Mouse (Mus musculus): ENCODE measurements around the gene Olfr807. TPM values are rescaled to one million over a fixed set of nuclear protein-coding genes. Genes with fewer than 3 reads are reported as not detected.

Gene Olfr807
- not detected for total RNA-seq (2021)

- no peak for DNase-seq
- intact Hi-C loops (cut with DNase I): no loop called here
These were observed at the start of gene Olfr807 for GRCm38 (mm10) chr10:129757693-129758092. TSS of gene Olfr807 (minus strand) at chr10:129757793.

GRCm38 (mm10) chr10:129804296-129804695, 46.7 kb upstream of the Olfr807 start, which contains the start of gene Olfr811:
TSS of gene Olfr811 (minus strand) at chr10:129804396.
- intact Hi-C loops (cut with DNase I): no loop called here

GRCm38 (mm10) chr10:129794817-129795216, 37.2 kb upstream of the Olfr807 start, which contains the start of gene Olfr810:
TSS of gene Olfr810 (minus strand) at chr10:129794917.
- intact Hi-C loops (cut with DNase I): no loop called here
- DNase-seq: no peak

More at GRCm38 (mm10) chr10:129804296-129804695, 46.7 kb upstream of the Olfr807 start, which contains the start of gene Olfr811:
- no peak for DNase-seq

DNA sequence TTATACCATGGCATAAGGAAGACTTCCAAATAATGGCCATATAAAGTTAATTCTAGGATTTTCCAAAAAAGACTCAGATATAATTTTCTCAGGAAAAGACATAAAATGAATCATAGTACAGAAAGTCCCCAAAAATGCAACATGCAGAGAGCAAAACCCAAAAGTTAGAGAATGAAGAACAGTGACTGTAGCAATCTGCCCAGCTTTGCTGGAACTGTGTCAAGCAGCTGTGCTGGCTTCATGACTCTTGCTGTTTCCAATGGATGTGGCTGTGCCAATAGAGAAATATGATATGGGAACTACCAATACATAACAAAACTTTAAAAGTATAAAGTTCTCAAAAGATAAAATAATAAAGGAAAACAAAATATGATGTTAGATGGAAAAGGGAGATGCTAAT, 20.5 kb upstream of the Olfr807 start:
- intact Hi-C loops (cut with DNase I): no loop called here
- no peak for DNase-seq

- DNase-seq: no peak
- intact Hi-C loops (cut with DNase I): no loop called here
These were observed 16.7 kb upstream of the Olfr807 start, which contains the start of gene Olfr809 for GRCm38 (mm10) chr10:129774338-129774737. TSS of gene Olfr809 (plus strand) at chr10:129774638.

DNA sequence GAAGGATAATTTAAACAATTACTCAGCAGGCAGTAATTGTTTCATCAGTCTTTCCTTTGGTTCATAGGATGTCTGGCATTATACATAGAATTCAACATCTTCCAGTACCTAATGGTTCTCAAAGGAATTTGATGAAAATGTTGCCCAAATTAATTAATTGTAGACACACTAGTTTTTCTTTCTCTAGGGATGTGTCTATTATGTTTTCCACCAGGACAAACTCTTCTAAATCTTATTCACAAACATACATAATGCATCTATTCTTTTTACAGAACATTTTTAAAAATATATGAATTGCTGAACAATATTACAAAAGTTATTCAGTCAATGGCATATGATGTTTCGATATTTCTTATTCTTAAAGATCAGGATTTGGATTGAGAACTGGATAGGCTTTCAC, 7.6 kb upstream of the Olfr807 start, which contains the start of gene Olfr808:
TSS of gene Olfr808 (plus strand) at position 301 of the 400 bp plus-strand sequence.
- DNase-seq: no peak
- intact Hi-C loops (cut with DNase I): no loop called here

GRCm38 (mm10) chr10:129741821-129742220, 15.8 kb downstream of the Olfr807 start, which contains the start of gene Olfr806:
TSS of gene Olfr806 (minus strand) at chr10:129741921.
- intact Hi-C loops (cut with DNase I): no loop called here
- DNase-seq: no peak

DNA sequence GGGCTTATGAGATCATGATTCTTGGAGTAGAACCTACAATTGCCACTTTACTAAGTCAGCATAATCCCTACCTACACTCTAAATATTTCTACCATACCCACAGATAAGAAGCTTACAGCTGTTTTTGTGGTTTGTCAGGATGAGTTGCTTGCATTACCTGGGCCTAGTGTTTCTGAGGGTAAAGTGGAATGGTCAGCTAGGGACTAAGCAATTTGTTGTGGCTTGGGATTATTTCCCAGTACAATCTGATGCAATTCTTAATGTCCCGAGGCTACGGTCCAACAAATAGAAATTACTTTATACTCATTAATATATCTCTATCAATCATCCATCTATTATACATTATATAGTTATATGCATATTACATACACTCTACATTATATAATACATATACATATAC, 28.3 kb downstream of the Olfr807 start, which contains the start of gene Olfr805:
TSS of gene Olfr805 (minus strand) at position 101 of the 400 bp plus-strand sequence.
- intact Hi-C loops (cut with DNase I): no loop called here
- DNase-seq: no peak

Small RNAs within 50 kb of the gene (microRNA-seq; reads per million reads assigned to microRNA genes)
- 0 reads per million in 2 experiments for gene Gm24485 (ENCODE audit: borderline number of aligned reads in 2 of 2)

Other genes starting within 250 kb of the Olfr807 start
- not detected for gene Olfr791, start 236.0 kb downstream of the Olfr807 start, total RNA-seq (2021)
- not detected for gene Olfr792, start 218.6 kb downstream of the Olfr807 start, total RNA-seq (2021)
- not detected for gene Olfr794, start 190.1 kb downstream of the Olfr807 start, total RNA-seq (2021)
- gene Olfr796, start 145.2 kb downstream of the Olfr807 start, total RNA-seq (2021): not detected
- gene Olfr798, start 129.9 kb downstream of the Olfr807 start, total RNA-seq (2021): not detected
- not detected for gene Olfr799, start 120.3 kb downstream of the Olfr807 start, total RNA-seq (2021)
- gene Olfr800, start 100.1 kb downstream of the Olfr807 start, total RNA-seq (2021): not detected
- gene Olfr801, start 83.9 kb downstream of the Olfr807 start, total RNA-seq (2021): not detected
- not detected for gene Olfr802, start 69.6 kb downstream of the Olfr807 start, total RNA-seq (2021)
- gene Olfr803, start 63.5 kb downstream of the Olfr807 start, total RNA-seq (2021): not detected
- not detected for gene Olfr804, start 54.6 kb downstream of the Olfr807 start, total RNA-seq (2021)
- not detected for gene Olfr805, start 28.4 kb downstream of the Olfr807 start, total RNA-seq (2021)
- gene Olfr806, start 15.9 kb downstream of the Olfr807 start, total RNA-seq (2021): not detected
- not detected for gene Olfr808, start 7.7 kb upstream of the Olfr807 start, total RNA-seq (2021)
- not detected for gene Olfr809, start 16.8 kb upstream of the Olfr807 start, total RNA-seq (2021)
- gene Olfr810, start 37.1 kb upstream of the Olfr807 start, total RNA-seq (2021): not detected
- not detected for gene Olfr811, start 46.6 kb upstream of the Olfr807 start, total RNA-seq (2021)
- not detected for gene Olfr812, start 88.3 kb upstream of the Olfr807 start, total RNA-seq (2021)
- gene Olfr813, start 97.6 kb upstream of the Olfr807 start, total RNA-seq (2021): not detected
- gene Olfr814, start 122.1 kb upstream of the Olfr807 start, total RNA-seq (2021): not detected
- not detected for gene Olfr815, start 148.1 kb upstream of the Olfr807 start, total RNA-seq (2021)
- not detected for gene Olfr816, start 157.8 kb upstream of the Olfr807 start, total RNA-seq (2021)
- not detected for gene Olfr818, start 191.3 kb upstream of the Olfr807 start, total RNA-seq (2021)
- gene Olfr819, start 209.5 kb upstream of the Olfr807 start, total RNA-seq (2021): not detected
- gene Olfr247, start 218.3 kb upstream of the Olfr807 start, total RNA-seq (2021): not detected
- not detected for gene Gm10310, start 227.3 kb upstream of the Olfr807 start, total RNA-seq (2021)

Data from heart, postnatal 36 days (tissue).